Mouse (Mus musculus): ENCODE results near the gene Gm6588. TPM values are rescaled to one million over a fixed set of nuclear protein-coding genes. Genes with fewer than 3 reads are reported as not detected.

Gene Gm6588
- total RNA-seq, 2 experiments from 2014 or later: not detected

GRCm38 (mm10) chr5:112468986-112469581 lies 19.9 kb downstream of the Gm6588 start:
- ATAC-seq (replicated peaks; ENCODE audit: poor library complexity, severe bottlenecking): no peak

- peak; percentile 37 for ATAC-seq (replicated peaks; ENCODE audit: poor library complexity, severe bottlenecking)
These were observed 20.9 kb downstream of the Gm6588 start for GRCm38 (mm10) chr5:112470144-112470543.

GRCm38 (mm10) chr5:112473453-112473852 lies 24.2 kb downstream of the Gm6588 start:
- no peak for ATAC-seq (replicated peaks; ENCODE audit: poor library complexity, severe bottlenecking)

GRCm38 (mm10) chr5:112481946-112482410 lies 32.8 kb downstream of the Gm6588 start:
- ATAC-seq (replicated peaks; ENCODE audit: poor library complexity, severe bottlenecking): no peak

- ATAC-seq (replicated peaks; ENCODE audit: poor library complexity, severe bottlenecking): no peak
These were observed 33.3 kb downstream of the Gm6588 start for GRCm38 (mm10) chr5:112482551-112482950.

GRCm38 (mm10) chr5:112483030-112483429 lies 33.8 kb downstream of the Gm6588 start:
- peak; percentile 55 for ATAC-seq (replicated peaks; ENCODE audit: poor library complexity, severe bottlenecking)

GRCm38 (mm10) chr5:112484924-112485715 lies 35.9 kb downstream of the Gm6588 start:
- no peak for ATAC-seq (replicated peaks; ENCODE audit: poor library complexity, severe bottlenecking)

GRCm38 (mm10) chr5:112486415-112486814 lies 37.2 kb downstream of the Gm6588 start:
- no peak for ATAC-seq (replicated peaks; ENCODE audit: poor library complexity, severe bottlenecking)

GRCm38 (mm10) chr5:112487504-112487903 lies 38.3 kb downstream of the Gm6588 start:
- no peak for ATAC-seq (replicated peaks; ENCODE audit: poor library complexity, severe bottlenecking)

- ATAC-seq (replicated peaks; ENCODE audit: poor library complexity, severe bottlenecking): no peak
These were observed 39.0 kb downstream of the Gm6588 start for GRCm38 (mm10) chr5:112488101-112488776.

GRCm38 (mm10) chr5:112491489-112491888 lies 42.3 kb downstream of the Gm6588 start:
- ATAC-seq (replicated peaks; ENCODE audit: poor library complexity, severe bottlenecking): no peak

- ATAC-seq (replicated peaks; ENCODE audit: poor library complexity, severe bottlenecking): no peak
These were observed 44.3 kb downstream of the Gm6588 start for GRCm38 (mm10) chr5:112493492-112493891.

- ATAC-seq (replicated peaks; ENCODE audit: poor library complexity, severe bottlenecking): no peak
These were observed 47.6 kb downstream of the Gm6588 start for GRCm38 (mm10) chr5:112496753-112497369.

- ATAC-seq (replicated peaks; ENCODE audit: poor library complexity, severe bottlenecking): no peak
These were observed 50.0 kb downstream of the Gm6588 start for GRCm38 (mm10) chr5:112498921-112499917.

GRCm38 (mm10) chr5:112499918-112500682 lies 50.9 kb downstream of the Gm6588 start:
- no peak for ATAC-seq (replicated peaks; ENCODE audit: poor library complexity, severe bottlenecking)
